Mouse (Mus musculus) erythroblast, embryonic 14.5 days (primary cell): ENCODE measurements around the gene Man1c1. TPM values are rescaled to one million over a fixed set of nuclear protein-coding genes. Genes with fewer than 3 reads are reported as not detected.
A peak's percentile ranks its signal among the peaks of the same experiment; 100 is the strongest.

Source experiments
- H3K27me3 ChIP-seq: 2 replicates; pipeline ENCODE4 v1.6.1; 2012; ENCODE audit warnings: inconsistent platforms; ENCODE audit not compliant: control insufficient read depth
- H3K36me3 ChIP-seq: 2 replicates; pipeline ENCODE4 v1.6.1; 2012; ENCODE audit warnings: mild to moderate bottlenecking, inconsistent platforms; ENCODE audit not compliant: control insufficient read depth
- H3K4me1 ChIP-seq: 2 replicates; pipeline ENCODE4 v1.6.1; 2012; ENCODE audit warnings: inconsistent platforms; ENCODE audit not compliant: control insufficient read depth
- H3K4me3 ChIP-seq: replicated peaks from 2 replicates; pipeline ENCODE3; 2012; ENCODE audit warnings: moderate library complexity, mild to moderate bottlenecking, inconsistent platforms
- H3K9me3 ChIP-seq: 2 replicates; pipeline ENCODE4 v1.6.1; 2012; ENCODE audit warnings: low read length, inconsistent platforms, mixed read lengths; ENCODE audit not compliant: control insufficient read depth
- GATA1 ChIP-seq: IDR thresholded peaks from 2 replicates; pipeline ENCODE4 v1.6.1; 2012; ENCODE audit warnings: low read length, inconsistent platforms, mixed read lengths
- TAL1 ChIP-seq: IDR thresholded peaks from 3 replicates; pipeline ENCODE4 v1.6.1; 2012; ENCODE audit warnings: low read length, inconsistent platforms, mixed read lengths
- polyA plus RNA-seq: library from polyadenylated mRNA; stranded (reverse); fragments of >175 nt; gene quantifications from 2 replicates; pipeline ENCODE4 v1.2.3, GENCODE M21; 2012

The Man1c1 gene
- polyA plus RNA-seq, 1 experiment, result 0.07 TPM

- H3K27me3 ChIP-seq, result peaks cover 18% of the 10 kb centered on the region
- TF ChIP-seq TAL1 (0 out of 3 replicates have a peak, but pooled peaks have one; percentile 5), GATA1 (no peak)
- H3K9me3 ChIP-seq, result no peaks in the 10 kb centered on the region
- H3K4me1 ChIP-seq, result peaks cover 31% of the 10 kb centered on the region
- H3K36me3 ChIP-seq, result no peaks in the 10 kb centered on the region
- H3K4me3 ChIP-seq, result no peak overlapping the region
These were observed 26.0 kb upstream of the Man1c1 start for GRCm38 (mm10) chr4:134730106-134730505.

GRCm38 (mm10) chr4:134725735-134726345 is 21.8 kb upstream of the Man1c1 start:
- peaks cover 18% of the 10 kb centered on the region for H3K4me1 ChIP-seq

GRCm38 (mm10) chr4:134724974-134725373 is 20.9 kb upstream of the Man1c1 start:
- Histone ChIP-seq H3K36me3 (no peaks in the 10 kb centered on the region), H3K4me1 (peaks cover 22% of the 10 kb centered on the region), H3K27me3 (peaks cover 10% of the 10 kb centered on the region), H3K4me3 (no peak overlapping the region), H3K9me3 (no peaks in the 10 kb centered on the region; the same call in 1 of the 2 replicates)
- TF ChIP-seq TAL1, result no peak
- no peak for TF ChIP-seq GATA1

More at GRCm38 (mm10) chr4:134725735-134726345, 21.8 kb upstream of the Man1c1 start:
- no peak for TF ChIP-seq GATA1
- TF ChIP-seq TAL1, result no peak
- Histone ChIP-seq H3K36me3 (no peaks in the 10 kb centered on the region), H3K27me3 (peaks cover 18% of the 10 kb centered on the region), H3K9me3 (no peaks in the 10 kb centered on the region; the same call in 1 of the 2 replicates), H3K4me3 (no peak overlapping the region)

- TF ChIP-seq TAL1, result no peak
- no peak for TF ChIP-seq GATA1
- peaks cover 34% of the 10 kb centered on the region for H3K4me1 ChIP-seq
These were observed 19.2 kb upstream of the Man1c1 start for GRCm38 (mm10) chr4:134723251-134723650.

GRCm38 (mm10) chr4:134721076-134721475 is 17.0 kb upstream of the Man1c1 start:
- Histone ChIP-seq H3K9me3 (no peaks in the 10 kb centered on the region; the same call in 1 of the 2 replicates), H3K4me3 (no peak overlapping the region), H3K4me1 (peaks cover 33% of the 10 kb centered on the region), H3K27me3 (peaks cover 3% of the 10 kb centered on the region; the same call in 1 of the 2 replicates), H3K36me3 (no peaks in the 10 kb centered on the region)
- no peak for TF ChIP-seq GATA1
- no peak for TF ChIP-seq TAL1

More at GRCm38 (mm10) chr4:134723251-134723650, 19.2 kb upstream of the Man1c1 start:
- H3K4me3 ChIP-seq, result no peak overlapping the region
- H3K36me3 ChIP-seq, result no peaks in the 10 kb centered on the region
- H3K9me3 ChIP-seq, result no peaks in the 10 kb centered on the region; the same call in 1 of the 2 replicates
- peaks cover 3% of the 10 kb centered on the region; the same call in 1 of the 2 replicates for H3K27me3 ChIP-seq

- H3K4me1 ChIP-seq, result peaks cover 26% of the 10 kb centered on the region
- no peak overlapping the region for H3K4me3 ChIP-seq
- H3K27me3 ChIP-seq, result peaks cover under 1% of the 10 kb centered on the region; the same call in 1 of the 2 replicates
- H3K9me3 ChIP-seq, result no peaks in the 10 kb centered on the region; the same call in 1 of the 2 replicates
- H3K36me3 ChIP-seq, result no peaks in the 10 kb centered on the region
- TF ChIP-seq GATA1 (no peak), TAL1 (no peak)
These were observed 16.3 kb upstream of the Man1c1 start for GRCm38 (mm10) chr4:134720371-134720770.

GRCm38 (mm10) chr4:134719489-134719888 is 15.4 kb upstream of the Man1c1 start:
- peak overlapping the region; percentile 20 for H3K4me3 ChIP-seq
- H3K9me3 ChIP-seq, result no peaks in the 10 kb centered on the region; the same call in 1 of the 2 replicates
- no peaks in the 10 kb centered on the region for H3K36me3 ChIP-seq
- H3K27me3 ChIP-seq, result no peaks in the 10 kb centered on the region
- TF ChIP-seq GATA1, result no peak; the same call in 1 of the 2 replicates
- peak; percentile 73 for TF ChIP-seq TAL1
- peaks cover 25% of the 10 kb centered on the region for H3K4me1 ChIP-seq

- no peaks in the 10 kb centered on the region for H3K36me3 ChIP-seq
- no peaks in the 10 kb centered on the region for H3K27me3 ChIP-seq
- H3K4me3 ChIP-seq, result no peak overlapping the region
- H3K4me1 ChIP-seq, result peaks cover 14% of the 10 kb centered on the region
- no peak for TF ChIP-seq TAL1
- TF ChIP-seq GATA1, result no peak
- no peaks in the 10 kb centered on the region for H3K9me3 ChIP-seq
These were observed 9.8 kb upstream of the Man1c1 start for GRCm38 (mm10) chr4:134713937-134714336.

- no peak for TF ChIP-seq GATA1
- TF ChIP-seq TAL1, result no peak
- H3K27me3 ChIP-seq, result peaks cover 76% of the 10 kb centered on the region
These were observed 1.2 kb upstream of the Man1c1 start for GRCm38 (mm10) chr4:134705311-134705710.

More at GRCm38 (mm10) chr4:134705311-134705710, 1.2 kb upstream of the Man1c1 start:
- Histone ChIP-seq H3K9me3 (peaks cover 14% of the 10 kb centered on the region), H3K36me3 (no peaks in the 10 kb centered on the region), H3K4me1 (peaks cover 26% of the 10 kb centered on the region), H3K4me3 (no peak overlapping the region)
